Mouse (Mus musculus): ENCODE data around the gene Dpp4.

Gene Dpp4

GRCm38 (mm10) chr2:62363606-62364005, 48.4 kb downstream of the Dpp4 start:
- DNase-seq (ENCODE audit: low read depth, low spot score): no peak

GRCm38 (mm10) chr2:62362211-62362610, 49.8 kb downstream of the Dpp4 start:
- DNase-seq (ENCODE audit: low read depth, low spot score): no peak

- no peak for DNase-seq (ENCODE audit: low read depth, low spot score)
Observed at GRCm38 (mm10) chr2:62361514-62361913, 50.5 kb downstream of the Dpp4 start.

DNA sequence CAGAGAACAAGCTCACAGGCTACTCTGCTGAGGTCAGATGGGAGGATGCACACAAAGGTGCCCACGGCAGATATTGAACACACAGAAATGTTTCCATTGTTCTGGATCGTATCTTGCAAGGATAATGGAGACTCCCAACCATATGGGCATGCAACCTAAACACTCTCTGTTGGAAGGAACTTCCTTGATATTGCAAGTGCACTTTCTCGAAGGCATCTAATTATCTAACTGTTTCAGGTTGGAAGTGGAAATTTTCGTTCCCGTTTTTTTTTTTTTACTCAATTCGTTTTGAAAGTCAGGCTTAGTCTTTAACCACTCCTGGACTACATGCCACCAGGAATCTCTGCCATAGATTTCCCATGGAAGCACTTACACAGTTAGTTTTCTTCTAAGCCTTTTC, 51.2 kb downstream of the Dpp4 start:
- DNase-seq (ENCODE audit: low read depth, low spot score): no peak

DNA sequence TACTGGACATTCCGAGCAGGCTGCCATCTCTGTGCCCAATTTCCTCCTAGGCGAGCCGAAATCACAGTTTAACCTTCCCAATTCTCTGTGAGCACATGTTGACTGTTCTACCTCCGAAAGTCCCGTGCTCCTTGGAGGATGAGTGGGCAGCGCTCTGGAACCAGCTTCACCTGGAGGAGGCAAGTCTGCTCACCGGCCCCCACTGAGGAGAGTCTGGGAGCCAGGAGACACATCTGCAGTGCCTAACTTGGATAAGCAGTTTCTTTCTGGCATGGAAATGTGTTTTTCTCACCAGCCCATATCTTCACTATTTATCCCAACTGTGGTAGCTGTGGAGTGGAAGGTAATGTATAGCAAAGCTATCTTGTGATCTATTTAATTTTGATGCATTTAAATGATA, 54.8 kb downstream of the Dpp4 start:
- no peak for DNase-seq (ENCODE audit: low read depth, low spot score)

- no peak for DNase-seq (ENCODE audit: low read depth, low spot score)
Observed at GRCm38 (mm10) chr2:62356606-62357005, 55.4 kb downstream of the Dpp4 start.

DNA sequence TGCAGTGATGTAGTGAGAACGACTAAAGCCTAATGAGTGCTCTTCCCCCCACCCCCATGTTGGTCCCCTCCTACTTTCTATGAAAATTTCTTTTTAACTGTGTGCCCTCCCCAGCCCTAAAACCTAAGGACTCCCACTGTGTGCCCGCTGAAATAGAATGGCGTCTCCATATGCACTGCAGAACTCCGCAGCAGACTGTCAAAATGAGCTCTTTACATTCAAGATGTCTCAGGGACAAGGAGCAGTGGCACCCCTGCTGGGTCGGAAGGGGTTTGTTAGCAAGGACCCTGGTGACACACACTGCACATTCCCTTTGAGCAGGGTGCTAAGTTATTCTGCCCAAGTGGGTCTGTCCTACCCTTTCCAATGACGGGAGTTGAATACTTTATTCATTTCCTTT, 56.3 kb downstream of the Dpp4 start:
- no peak for DNase-seq (ENCODE audit: low read depth, low spot score)

DNA sequence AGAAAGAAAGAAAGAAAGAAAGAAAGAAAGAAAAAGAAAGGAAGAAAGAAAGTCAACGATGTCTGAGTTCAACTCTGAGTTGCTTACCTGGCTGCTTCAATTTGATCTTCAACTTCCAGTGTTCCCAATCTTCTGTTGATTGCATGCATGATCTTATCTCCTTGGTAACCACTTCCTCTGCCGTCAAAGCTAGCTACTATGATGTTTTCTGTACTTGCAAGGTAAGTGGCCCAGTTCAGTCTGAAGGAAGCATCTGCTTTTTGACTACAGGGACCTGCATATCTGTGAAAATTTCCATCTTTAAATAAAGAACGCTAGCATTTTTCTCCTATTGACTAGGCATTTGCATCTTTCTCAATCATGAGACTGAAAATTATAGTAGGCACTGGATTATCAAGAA, 60.0 kb downstream of the Dpp4 start:
- DNase-seq (ENCODE audit: low read depth, low spot score): no peak

- no peak for DNase-seq (ENCODE audit: low read depth, low spot score)
Observed at GRCm38 (mm10) chr2:62347762-62348161, 64.3 kb downstream of the Dpp4 start.

DNA sequence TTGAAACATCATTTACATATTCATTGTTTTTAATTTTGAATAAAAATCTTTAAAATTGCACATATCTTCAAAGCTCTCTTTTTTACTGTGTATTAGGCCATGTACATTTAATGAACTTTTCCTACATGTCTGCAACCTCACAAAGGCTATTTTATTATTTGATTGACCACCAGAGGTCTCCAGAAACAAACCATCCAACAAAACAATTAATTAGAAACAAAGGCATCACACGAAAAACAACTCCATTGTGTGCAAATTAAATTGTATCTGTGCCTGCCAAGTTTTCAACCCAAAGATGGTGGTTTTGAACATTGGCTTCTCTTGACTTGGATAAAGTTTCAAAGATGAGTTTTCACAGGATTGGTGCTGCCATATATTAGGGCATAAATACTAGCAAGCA, 65.3 kb downstream of the Dpp4 start:
- DNase-seq (ENCODE audit: low read depth, low spot score): peak; percentile 37

DNA sequence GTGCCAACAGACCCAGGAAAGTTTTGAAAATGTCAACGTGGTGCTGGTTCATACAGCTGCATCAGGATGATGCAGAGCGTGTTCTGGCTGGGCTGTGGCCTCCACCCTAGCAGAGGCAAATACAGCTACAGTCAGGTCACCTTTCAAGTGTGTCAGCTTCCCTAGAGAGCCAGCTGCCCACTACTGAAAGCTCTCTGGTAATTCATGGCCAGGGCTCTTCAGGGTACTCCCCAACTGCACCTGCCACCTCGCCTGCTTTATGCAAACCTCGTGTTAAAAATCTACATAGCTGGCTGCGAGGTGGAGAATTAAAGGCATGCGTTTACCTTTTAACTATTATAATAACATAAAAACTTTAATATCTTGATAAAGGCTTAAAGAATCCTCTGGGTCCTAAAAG, 67.7 kb downstream of the Dpp4 start:
- peak; percentile 30 for DNase-seq (ENCODE audit: low read depth, low spot score)

- DNase-seq (ENCODE audit: low read depth, low spot score): no peak
Observed at GRCm38 (mm10) chr2:62341734-62342128, 70.3 kb downstream of the Dpp4 start.

- DNase-seq (ENCODE audit: low read depth, low spot score): no peak
Observed at GRCm38 (mm10) chr2:62341061-62341733, 70.8 kb downstream of the Dpp4 start.

- no peak for DNase-seq (ENCODE audit: low read depth, low spot score)
Observed at GRCm38 (mm10) chr2:62339222-62339944, 72.6 kb downstream of the Dpp4 start.

GRCm38 (mm10) chr2:62337086-62337485, 74.9 kb downstream of the Dpp4 start:
- DNase-seq (ENCODE audit: low read depth, low spot score): no peak

DNA sequence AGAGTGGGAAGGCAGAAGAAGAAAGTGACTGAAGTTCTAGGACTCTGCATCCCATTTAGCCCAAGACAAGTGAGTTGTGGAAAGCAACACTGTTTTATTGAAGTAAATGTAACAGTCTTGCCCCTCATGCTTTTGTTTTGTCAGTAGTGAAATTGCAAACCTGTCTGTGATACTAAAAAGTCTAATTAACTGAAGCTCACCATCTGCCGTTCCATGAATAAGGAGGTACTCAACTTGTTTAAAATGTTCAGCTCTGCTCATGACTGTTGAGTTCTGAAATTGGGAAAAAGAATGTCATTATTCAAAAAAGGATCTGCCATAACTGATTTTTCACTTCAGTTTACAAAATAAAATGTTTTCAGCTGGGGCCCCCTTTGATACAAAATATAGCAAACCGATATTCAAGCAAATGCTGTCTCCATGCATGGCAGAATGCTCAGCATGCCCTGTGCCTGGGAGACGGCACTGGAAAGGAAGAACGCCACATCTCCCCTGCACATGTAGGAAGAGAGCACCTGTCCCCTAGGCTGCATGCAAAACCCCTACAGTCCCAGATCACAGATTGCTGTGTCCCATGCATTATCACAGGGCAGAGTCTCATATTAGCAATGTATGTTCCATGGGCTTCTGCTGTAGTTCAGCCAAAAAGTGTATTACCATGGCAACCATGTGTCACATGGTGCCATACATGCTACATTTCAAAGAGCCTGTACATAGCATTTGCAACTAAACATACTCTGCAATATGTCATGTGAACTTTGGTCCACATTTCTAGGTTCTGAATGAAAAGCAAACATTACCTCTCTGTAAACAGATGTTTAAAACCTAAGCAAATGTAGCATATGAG, 77.4 kb downstream of the Dpp4 start:
- DNase-seq (ENCODE audit: low read depth, low spot score): no peak

GRCm38 (mm10) chr2:62332465-62332864, 79.6 kb downstream of the Dpp4 start:
- DNase-seq (ENCODE audit: low read depth, low spot score): no peak

DNA sequence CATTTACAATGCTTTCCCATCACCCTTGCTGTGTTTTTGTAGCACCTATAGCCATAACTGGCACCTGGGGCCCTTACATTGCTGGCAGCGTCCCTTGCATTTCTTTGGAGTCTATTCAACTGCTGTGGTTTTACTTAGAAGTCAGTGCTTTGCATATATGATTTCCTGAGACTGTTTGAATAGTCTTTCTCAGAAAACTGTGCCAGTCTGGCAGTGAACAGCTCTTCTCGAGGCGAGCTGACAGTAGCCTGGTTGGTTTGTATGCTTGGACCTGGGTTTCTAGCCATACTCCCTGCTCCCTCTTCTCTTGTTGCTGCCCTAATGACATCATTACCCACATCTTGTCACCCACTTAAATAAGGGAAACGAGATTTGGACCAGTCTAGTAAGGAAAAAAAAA, 80.1 kb downstream of the Dpp4 start:
- peak; percentile 3 for DNase-seq (ENCODE audit: low read depth, low spot score)

DNA sequence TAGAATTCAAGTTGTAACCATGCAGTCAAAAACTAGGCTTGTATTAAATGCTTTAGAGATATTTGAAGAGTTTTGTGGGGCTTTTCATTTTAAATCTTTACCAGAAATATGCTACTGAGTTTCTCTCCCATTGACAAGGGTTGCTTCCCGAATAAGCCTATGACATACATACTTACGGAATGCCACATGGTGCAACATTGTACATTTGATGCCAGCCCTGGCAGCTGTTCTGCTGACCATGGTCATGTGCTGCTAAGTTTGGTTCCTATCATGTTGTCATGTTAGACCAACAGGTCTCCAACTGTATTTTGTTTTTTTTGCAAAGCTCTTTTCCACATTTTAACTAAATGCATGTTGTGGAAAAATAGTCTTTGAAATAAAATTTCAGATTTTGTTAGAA, 86.6 kb downstream of the Dpp4 start:
- no peak for DNase-seq (ENCODE audit: low read depth, low spot score)

GRCm38 (mm10) chr2:62323078-62323637, 88.9 kb downstream of the Dpp4 start:
- DNase-seq (ENCODE audit: low read depth, low spot score): no peak

DNA sequence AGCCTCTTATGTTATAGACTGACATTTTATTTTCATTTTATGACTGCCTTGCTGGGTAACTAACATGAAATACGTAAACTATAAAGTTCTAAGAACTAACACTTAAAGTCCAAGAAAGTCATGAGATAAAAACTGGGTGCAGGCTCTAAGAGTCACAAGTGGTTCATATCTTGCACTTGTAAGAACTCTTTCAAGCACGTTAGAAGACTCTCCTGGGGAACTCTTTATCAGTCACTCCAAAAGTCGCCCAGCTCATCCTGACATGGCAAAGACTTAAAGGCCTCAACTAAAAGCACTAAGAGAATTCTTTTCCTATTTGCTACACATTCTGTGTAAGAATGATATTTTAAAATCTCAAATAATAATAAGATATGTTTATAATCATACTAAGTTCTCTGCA, 92.5 kb downstream of the Dpp4 start:
- no peak for DNase-seq (ENCODE audit: low read depth, low spot score)

DNA sequence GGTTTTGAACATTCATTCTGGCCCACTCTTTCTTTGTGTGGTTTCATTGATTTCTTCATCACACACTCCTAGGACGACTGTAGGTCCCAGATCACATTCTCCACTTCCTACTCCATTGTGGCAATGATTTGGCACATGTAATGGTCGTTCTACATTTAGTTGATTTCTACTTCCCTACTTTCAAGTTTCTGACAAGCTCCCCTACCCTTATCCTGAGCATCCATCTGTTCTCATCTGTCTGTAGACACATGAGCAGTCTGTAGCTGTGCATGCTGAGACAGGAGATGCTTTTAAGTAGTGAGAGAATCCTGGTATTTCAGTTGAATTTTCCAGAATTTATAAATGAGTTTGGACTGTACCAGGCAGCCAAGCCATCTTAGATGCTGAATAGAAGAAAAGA, 95.1 kb downstream of the Dpp4 start:
- no peak for DNase-seq (ENCODE audit: low read depth, low spot score)

Measured in A20 (cell line).